Mouse (Mus musculus): ENCODE measurements at regions not wholly inside any gene's neighbourhood (a gene's known extent, or its start where the extent isn't known, plus 50 kb on each side); places are given as distances from the start of the nearest gene placed in this dataset.
A peak's percentile ranks its signal among the peaks of the same experiment; 100 is the strongest.

GRCm38 (mm10) chr17:45805471-45806082 lies 71.9 kb upstream of the 1600014C23Rik start:
- H3K36me3 ChIP-seq (ENCODE audit: control insufficient read depth, insufficient read depth) = no peaks in the 10 kb centered on the region
- no peak for TF ChIP-seq USF1 (IDR thresholded peaks at IDR 0.05; ENCODE audit: low read depth)
- TF ChIP-seq MYOG (IDR thresholded peaks at IDR 0.05; ENCODE audit: control insufficient read depth, extremely low read depth, insufficient read length) = no peak
- TF ChIP-seq CTCF (IDR thresholded peaks at IDR 0.05; ENCODE audit: control insufficient read depth, insufficient read depth, insufficient read length) = peak; percentile 27
- H3K79me2 ChIP-seq (ENCODE audit: control insufficient read depth, insufficient read depth) = no peaks in the 10 kb centered on the region
- H3K79me3 ChIP-seq (ENCODE audit: low read depth) = no peaks in the 10 kb centered on the region
- no peak overlapping the region for H3ac ChIP-seq (ENCODE audit: control insufficient read depth, insufficient read length, low read depth)
- H3K27me3 ChIP-seq (ENCODE audit: control insufficient read depth, insufficient read depth, insufficient read length) = no peaks in the 10 kb centered on the region
- no peak overlapping the region for H3K4me3 ChIP-seq (ENCODE audit: insufficient read depth, poor library complexity, severe bottlenecking)

- Histone ChIP-seq H3K27me3 (ENCODE audit: control insufficient read depth, insufficient read depth, insufficient read length) (no peaks in the 10 kb centered on the region), H3K36me3 (ENCODE audit: control insufficient read depth, insufficient read depth) (no peaks in the 10 kb centered on the region), H3K79me2 (ENCODE audit: control insufficient read depth, insufficient read depth) (no peaks in the 10 kb centered on the region), H3K79me3 (ENCODE audit: low read depth) (no peaks in the 10 kb centered on the region), H3K4me3 (ENCODE audit: insufficient read depth, poor library complexity, severe bottlenecking) (no peak overlapping the region), H3ac (ENCODE audit: control insufficient read depth, insufficient read length, low read depth) (no peak overlapping the region)
- TF ChIP-seq CEBPB (IDR thresholded peaks at IDR 0.05; ENCODE audit: low read depth) (no peak), MYOG (IDR thresholded peaks at IDR 0.05; ENCODE audit: control insufficient read depth, extremely low read depth, insufficient read length) (no peak), CTCF (IDR thresholded peaks at IDR 0.05; ENCODE audit: control insufficient read depth, insufficient read depth, insufficient read length) (no peak)
Measured at GRCm38 (mm10) chr17:45803331-45803730, 69.7 kb upstream of the 1600014C23Rik start.

- Histone ChIP-seq H3K4me3 (ENCODE audit: insufficient read depth, poor library complexity, severe bottlenecking) (no peak overlapping the region), H3K27me3 (ENCODE audit: control insufficient read depth, insufficient read depth, insufficient read length) (no peaks in the 10 kb centered on the region), H3K79me2 (ENCODE audit: control insufficient read depth, insufficient read depth) (no peaks in the 10 kb centered on the region), H3ac (ENCODE audit: control insufficient read depth, insufficient read length, low read depth) (no peak overlapping the region), H3K79me3 (ENCODE audit: low read depth) (no peaks in the 10 kb centered on the region), H3K36me3 (ENCODE audit: control insufficient read depth, insufficient read depth) (no peaks in the 10 kb centered on the region)
- TF ChIP-seq MYOG (IDR thresholded peaks at IDR 0.05; ENCODE audit: control insufficient read depth, extremely low read depth, insufficient read length) (no peak), MAX (IDR thresholded peaks at IDR 0.05) (no peak), FOSL1 (IDR thresholded peaks at IDR 0.05; ENCODE audit: insufficient read depth, low read length, poor library complexity, severe bottlenecking) (no peak), MYOD1 (IDR thresholded peaks at IDR 0.05; ENCODE audit: control insufficient read depth, insufficient read length, low read depth) (no peak), CTCF (IDR thresholded peaks at IDR 0.05; ENCODE audit: control insufficient read depth, insufficient read depth, insufficient read length) (no peak), USF1 (IDR thresholded peaks at IDR 0.05; ENCODE audit: low read depth) (no peak), CEBPB (IDR thresholded peaks at IDR 0.05; ENCODE audit: low read depth) (no peak)
Measured at GRCm38 (mm10) chr17:45802439-45802838, 68.8 kb upstream of the 1600014C23Rik start.

- TF ChIP-seq MYOG (IDR thresholded peaks at IDR 0.05; ENCODE audit: control insufficient read depth, extremely low read depth, insufficient read length) = no peak
- TF ChIP-seq USF1 (IDR thresholded peaks at IDR 0.05; ENCODE audit: low read depth) = no peak
- no peak for TF ChIP-seq CTCF (IDR thresholded peaks at IDR 0.05; ENCODE audit: control insufficient read depth, insufficient read depth, insufficient read length)
- TF ChIP-seq MAX (IDR thresholded peaks at IDR 0.05) = no peak
- TF ChIP-seq MYOD1 (IDR thresholded peaks at IDR 0.05; ENCODE audit: control insufficient read depth, insufficient read length, low read depth) = no peak
- TF ChIP-seq FOSL1 (IDR thresholded peaks at IDR 0.05; ENCODE audit: insufficient read depth, low read length, poor library complexity, severe bottlenecking) = no peak
- TF ChIP-seq CEBPB (IDR thresholded peaks at IDR 0.05; ENCODE audit: low read depth) = no peak
- Histone ChIP-seq H3K79me3 (ENCODE audit: low read depth) (no peaks in the 10 kb centered on the region), H3ac (ENCODE audit: control insufficient read depth, insufficient read length, low read depth) (no peak overlapping the region), H3K79me2 (ENCODE audit: control insufficient read depth, insufficient read depth) (no peaks in the 10 kb centered on the region), H3K36me3 (ENCODE audit: control insufficient read depth, insufficient read depth) (no peaks in the 10 kb centered on the region), H3K4me3 (ENCODE audit: insufficient read depth, poor library complexity, severe bottlenecking) (no peak overlapping the region), H3K27me3 (ENCODE audit: control insufficient read depth, insufficient read depth, insufficient read length) (no peaks in the 10 kb centered on the region)
Measured at GRCm38 (mm10) chr17:45799725-45800124, 66.1 kb upstream of the 1600014C23Rik start.

- Histone ChIP-seq H3K4me3 (ENCODE audit: insufficient read depth, poor library complexity, severe bottlenecking) (no peak overlapping the region), H3K79me3 (ENCODE audit: low read depth) (no peaks in the 10 kb centered on the region), H3K36me3 (ENCODE audit: control insufficient read depth, insufficient read depth) (no peaks in the 10 kb centered on the region), H3K27me3 (ENCODE audit: control insufficient read depth, insufficient read depth, insufficient read length) (no peaks in the 10 kb centered on the region), H3ac (ENCODE audit: control insufficient read depth, insufficient read length, low read depth) (no peak overlapping the region), H3K79me2 (ENCODE audit: control insufficient read depth, insufficient read depth) (no peaks in the 10 kb centered on the region)
- TF ChIP-seq MAX (IDR thresholded peaks at IDR 0.05) = no peak
- TF ChIP-seq FOSL1 (IDR thresholded peaks at IDR 0.05; ENCODE audit: insufficient read depth, low read length, poor library complexity, severe bottlenecking) = no peak
- TF ChIP-seq CEBPB (IDR thresholded peaks at IDR 0.05; ENCODE audit: low read depth) = no peak
- no peak for TF ChIP-seq MYOD1 (IDR thresholded peaks at IDR 0.05; ENCODE audit: control insufficient read depth, insufficient read length, low read depth)
Measured at GRCm38 (mm10) chr17:45798996-45799395, 65.4 kb upstream of the 1600014C23Rik start.

GRCm38 (mm10) chr17:45798456-45798855 lies 64.8 kb upstream of the 1600014C23Rik start:
- Histone ChIP-seq H3K79me3 (ENCODE audit: low read depth) (no peaks in the 10 kb centered on the region), H3K27me3 (ENCODE audit: control insufficient read depth, insufficient read depth, insufficient read length) (no peaks in the 10 kb centered on the region), H3K79me2 (ENCODE audit: control insufficient read depth, insufficient read depth) (no peaks in the 10 kb centered on the region), H3K36me3 (ENCODE audit: control insufficient read depth, insufficient read depth) (no peaks in the 10 kb centered on the region), H3ac (ENCODE audit: control insufficient read depth, insufficient read length, low read depth) (no peak overlapping the region), H3K4me3 (ENCODE audit: insufficient read depth, poor library complexity, severe bottlenecking) (no peak overlapping the region)
- TF ChIP-seq CEBPB (IDR thresholded peaks at IDR 0.05; ENCODE audit: low read depth) = no peak
- no peak for TF ChIP-seq MYOG (IDR thresholded peaks at IDR 0.05; ENCODE audit: control insufficient read depth, extremely low read depth, insufficient read length)
- TF ChIP-seq MYOD1 (IDR thresholded peaks at IDR 0.05; ENCODE audit: control insufficient read depth, insufficient read length, low read depth) = no peak
- TF ChIP-seq CTCF (IDR thresholded peaks at IDR 0.05; ENCODE audit: control insufficient read depth, insufficient read depth, insufficient read length) = no peak
- TF ChIP-seq MAX (IDR thresholded peaks at IDR 0.05) = no peak
- no peak for TF ChIP-seq USF1 (IDR thresholded peaks at IDR 0.05; ENCODE audit: low read depth)
- TF ChIP-seq FOSL1 (IDR thresholded peaks at IDR 0.05; ENCODE audit: insufficient read depth, low read length, poor library complexity, severe bottlenecking) = no peak
